Mouse (Mus musculus): Measurements from ENCODE around the gene 4930503B20Rik. TPM values are rescaled to one million over a fixed set of nuclear protein-coding genes. Genes with fewer than 3 reads are reported as not detected.

The 4930503B20Rik gene
- total RNA-seq (2014; fragmentation: Nextera tagmentation): not detected in 2 replicates
- total RNA-seq (2017): 0.05 TPM in 1 of 2 replicates, not detected in the other

DNA sequence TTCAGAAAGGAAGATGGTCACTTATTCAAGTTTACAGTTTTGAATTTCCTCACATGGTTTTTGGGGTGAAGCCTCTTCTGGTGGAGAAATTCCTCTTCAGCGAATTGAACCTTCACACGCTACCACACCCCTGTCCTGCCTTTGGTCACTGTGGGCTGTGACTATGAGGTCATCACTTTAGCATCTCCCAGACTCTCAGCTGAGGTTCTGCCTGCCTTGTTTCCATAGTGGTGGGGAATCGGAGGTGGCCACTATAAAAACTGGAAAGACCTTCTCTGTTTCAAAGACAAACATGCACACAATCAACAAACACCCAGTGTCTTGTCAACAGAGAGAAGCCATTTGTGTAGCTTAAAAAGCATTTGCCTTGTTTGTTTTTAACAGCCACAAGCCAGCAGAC is at the start of gene 4930503B20Rik:
Gene 4930503B20Rik (minus strand): TSS at position 101 of the 400 bp plus-strand sequence.
- ATAC-seq (replicated peaks; ENCODE audit: poor library complexity, severe bottlenecking): no peak

DNA sequence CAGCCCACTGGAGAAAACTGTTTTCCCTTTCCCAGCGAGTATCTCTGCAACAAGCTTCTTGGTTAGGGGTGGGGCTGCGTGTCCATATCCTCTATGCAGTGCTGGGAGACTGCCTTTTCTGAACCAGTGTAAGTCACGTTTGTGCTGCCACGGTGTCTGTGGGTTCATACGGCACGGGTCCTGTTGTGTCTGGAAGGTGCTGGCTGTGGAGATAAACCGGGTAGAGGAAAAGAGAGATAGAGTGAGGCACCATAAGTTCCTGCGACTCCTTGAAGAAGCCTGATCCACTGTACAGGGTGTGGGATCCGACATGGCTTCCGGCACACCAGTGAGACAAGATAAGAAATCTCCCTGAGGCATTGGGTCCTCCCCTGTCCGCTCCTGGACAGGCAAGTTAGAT is 48.9 kb upstream of the 4930503B20Rik start:
- ATAC-seq (replicated peaks; ENCODE audit: poor library complexity, severe bottlenecking): no peak

DNA sequence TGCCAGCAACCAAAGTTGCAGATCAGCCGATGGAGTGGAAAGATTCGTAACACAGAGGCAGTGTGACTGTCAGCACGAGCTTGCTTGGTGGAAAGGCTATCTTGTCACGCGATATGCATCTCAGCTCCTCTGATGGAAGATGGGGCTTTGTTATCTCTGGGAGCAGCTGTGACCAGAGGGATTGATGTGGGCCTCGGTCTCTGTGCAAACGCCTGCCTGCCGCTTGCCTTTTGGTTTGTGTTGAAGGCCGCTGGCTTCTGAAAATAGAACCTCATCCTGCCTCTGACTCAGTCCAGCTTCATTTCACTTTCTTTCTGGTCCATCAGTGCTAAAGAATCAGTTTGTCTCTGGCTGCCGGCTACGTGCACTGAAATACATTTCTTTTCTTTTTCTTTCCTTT is 47.9 kb upstream of the 4930503B20Rik start:
- ATAC-seq (replicated peaks; ENCODE audit: poor library complexity, severe bottlenecking): peak; percentile 18; the same call in 1 of the 2 replicates

DNA sequence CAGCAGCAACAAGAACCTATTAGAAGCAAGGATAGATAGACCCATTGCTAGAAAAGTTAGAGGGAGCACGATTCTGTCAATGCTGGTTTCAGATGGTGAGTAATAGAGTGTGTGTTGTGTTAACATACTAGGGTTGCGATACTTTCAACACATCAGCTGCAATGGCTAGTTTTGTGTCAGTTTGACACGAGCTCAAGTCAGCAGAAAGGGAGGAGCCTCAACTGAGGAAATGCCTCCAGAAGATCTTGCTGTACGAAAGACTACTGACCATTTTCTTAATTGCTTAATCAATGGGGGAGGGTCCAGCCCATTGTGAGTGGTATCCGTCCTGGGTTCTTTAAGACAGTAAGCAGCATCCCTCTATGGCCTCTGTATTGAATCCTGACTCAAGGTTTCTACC is 41.4 kb upstream of the 4930503B20Rik start:
- peak; percentile 75 for ATAC-seq (replicated peaks; ENCODE audit: poor library complexity, severe bottlenecking)

DNA sequence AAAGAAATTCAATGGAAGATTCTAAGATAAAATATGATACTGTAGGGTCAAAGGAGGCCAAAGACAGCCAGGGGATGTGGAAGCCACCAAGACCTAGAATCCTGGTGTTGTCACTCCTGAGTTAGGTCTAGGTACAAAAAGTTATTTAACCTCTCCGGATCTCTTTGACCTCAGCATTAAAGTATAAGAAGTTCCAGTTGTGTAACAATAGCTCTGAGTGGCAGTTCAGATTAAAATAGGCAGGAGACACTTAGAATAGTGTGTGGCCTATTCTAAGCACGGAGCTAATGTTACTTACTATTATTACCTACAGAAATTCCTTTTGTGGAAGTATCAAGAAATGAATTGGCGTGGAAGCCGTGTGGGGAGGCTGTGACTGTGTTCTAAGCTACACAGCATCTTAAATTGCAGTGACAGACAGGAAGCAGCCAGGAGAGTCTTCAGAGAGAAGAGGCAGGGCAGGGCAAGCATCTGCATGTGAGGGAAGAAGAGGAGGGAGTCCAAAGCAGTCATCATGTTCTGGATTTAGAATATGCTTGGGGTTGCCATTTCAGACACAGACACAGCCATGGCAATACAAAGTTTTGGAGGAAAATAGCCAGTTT is 36.1 kb upstream of the 4930503B20Rik start:
- ATAC-seq (replicated peaks; ENCODE audit: poor library complexity, severe bottlenecking): no peak

DNA sequence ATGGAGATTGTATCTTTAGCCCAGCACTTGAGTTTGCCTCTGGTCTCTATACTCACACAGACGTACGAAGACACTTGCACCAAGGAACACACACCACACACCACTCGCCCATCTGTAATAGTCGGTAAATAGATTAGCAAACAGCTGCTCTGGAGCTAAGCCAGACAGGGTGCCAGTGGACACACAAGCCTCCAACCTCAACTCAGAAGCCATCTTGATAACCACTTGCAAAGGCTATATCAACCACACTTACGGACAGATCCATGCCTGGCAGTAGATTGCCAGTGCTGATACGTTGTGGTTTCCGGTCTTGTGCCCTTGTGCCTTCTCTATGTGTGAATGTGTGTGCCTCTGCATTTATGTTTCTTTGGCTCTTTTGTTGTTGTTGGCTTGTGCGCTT is 35.3 kb upstream of the 4930503B20Rik start:
- ATAC-seq (replicated peaks; ENCODE audit: poor library complexity, severe bottlenecking): peak; percentile 57

- peak; percentile 38 for ATAC-seq (replicated peaks; ENCODE audit: poor library complexity, severe bottlenecking)
Measured at GRCm38 (mm10) chr3:146684811-146685675, 33.9 kb upstream of the 4930503B20Rik start, which contains the start of gene Samd13. Gene Samd13, minus strand, starts transcription at chr3:146685592.

DNA sequence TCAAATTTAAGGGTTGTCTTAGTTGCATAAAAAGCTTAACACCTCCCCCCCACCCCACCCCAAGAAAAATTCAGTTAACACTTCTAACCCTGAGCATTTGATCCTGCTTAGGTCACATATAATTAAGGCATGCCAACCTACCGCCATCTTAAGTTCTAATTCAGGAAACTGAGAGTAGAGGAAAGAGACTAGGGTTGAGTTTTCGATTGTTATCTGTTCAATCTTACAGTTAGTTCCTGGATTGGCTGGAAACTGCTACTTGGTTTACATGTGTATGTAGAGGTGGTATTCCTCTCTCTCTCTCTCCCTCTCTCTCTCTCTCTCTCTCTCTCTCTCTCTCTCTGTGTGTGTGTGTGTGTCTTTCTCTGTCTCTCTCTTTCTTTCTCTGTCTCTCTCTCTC is 32.0 kb upstream of the 4930503B20Rik start:
- no peak for ATAC-seq (replicated peaks; ENCODE audit: poor library complexity, severe bottlenecking)

DNA sequence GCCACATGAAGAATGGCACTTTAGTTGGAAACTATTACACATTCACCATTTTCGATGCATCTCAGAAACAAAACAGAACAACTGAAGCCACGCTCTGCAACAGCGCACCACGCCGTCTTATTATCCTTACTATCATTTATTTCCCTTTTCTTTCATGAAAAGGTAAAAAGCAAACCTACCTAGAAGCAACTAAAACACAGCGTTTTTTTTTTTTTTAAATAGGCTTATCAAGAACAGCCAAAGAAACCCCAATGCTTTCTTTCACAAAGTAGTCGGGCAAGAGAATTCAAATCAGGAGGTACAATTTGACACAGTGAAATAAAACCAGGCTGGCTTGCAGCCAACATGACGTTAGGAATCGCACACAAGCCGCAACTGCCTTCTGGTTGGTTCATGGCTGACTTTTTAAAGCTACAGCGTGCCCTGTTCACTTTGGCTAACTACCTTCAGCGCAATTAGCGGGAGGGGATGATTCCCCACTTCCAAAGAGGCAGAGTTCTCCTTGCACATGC is 31.1 kb upstream of the 4930503B20Rik start:
- no peak; the same call in 1 of the 2 replicates for ATAC-seq (replicated peaks; ENCODE audit: poor library complexity, severe bottlenecking)

DNA sequence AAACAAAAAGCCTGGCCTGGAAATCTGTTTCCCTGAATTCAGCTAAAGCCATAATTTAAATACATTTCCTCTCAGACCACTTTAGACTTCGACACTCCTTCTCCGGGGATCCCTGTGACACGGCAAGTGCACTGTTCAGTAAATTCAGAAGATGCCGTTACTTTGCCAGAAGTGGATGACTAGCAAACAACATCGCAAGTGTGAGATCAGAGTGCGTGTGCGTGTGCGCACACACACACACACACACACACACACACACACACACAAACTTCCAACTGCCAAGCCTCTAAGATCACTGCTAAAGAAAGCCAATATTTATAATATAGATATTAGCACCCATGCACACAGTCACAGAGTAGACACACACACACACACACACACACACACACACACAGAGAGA is 30.6 kb upstream of the 4930503B20Rik start:
- ATAC-seq (replicated peaks; ENCODE audit: poor library complexity, severe bottlenecking): no peak

DNA sequence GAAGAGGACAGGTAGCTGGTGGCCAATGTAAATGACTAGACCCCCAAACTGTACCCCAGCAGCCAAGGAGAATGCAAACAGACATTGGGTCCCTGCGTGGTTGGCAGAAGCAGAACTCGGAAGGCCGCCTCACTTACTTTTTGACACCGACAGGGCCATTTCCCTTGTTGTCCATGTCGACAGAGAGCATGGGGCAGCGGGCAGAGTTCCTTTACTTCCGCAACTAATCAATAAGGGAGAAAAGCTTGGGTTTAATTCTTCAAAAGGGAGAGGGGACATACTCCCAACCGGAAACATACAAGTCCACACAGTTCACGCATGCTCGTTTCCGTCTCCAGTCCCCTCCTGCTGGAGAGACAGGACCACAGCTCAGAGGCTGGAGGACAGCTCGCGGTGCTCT is 29.5 kb upstream of the 4930503B20Rik start:
- no peak for ATAC-seq (replicated peaks; ENCODE audit: poor library complexity, severe bottlenecking)

GRCm38 (mm10) chr3:146679646-146680045 is 28.5 kb upstream of the 4930503B20Rik start:
- ATAC-seq (replicated peaks; ENCODE audit: poor library complexity, severe bottlenecking): no peak

DNA sequence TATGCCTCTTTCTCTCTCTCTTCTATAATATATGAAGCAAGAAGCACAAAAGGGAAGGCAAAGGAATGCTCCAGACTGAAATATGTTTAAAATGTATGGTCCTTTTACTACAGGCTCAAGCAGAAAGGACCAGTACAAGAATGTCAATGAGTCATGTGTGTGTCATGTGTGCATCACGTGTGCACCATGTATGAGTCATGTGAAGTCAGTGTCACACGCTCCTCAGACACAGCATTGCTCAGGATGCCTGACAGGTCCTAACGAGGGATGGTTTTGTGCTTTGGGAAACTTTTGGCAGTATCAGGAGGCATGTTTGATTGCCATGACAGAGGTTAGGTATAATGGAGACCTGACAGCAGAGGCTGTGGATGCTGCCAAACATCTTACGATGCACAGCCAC is 25.1 kb upstream of the 4930503B20Rik start:
- no peak for ATAC-seq (replicated peaks; ENCODE audit: poor library complexity, severe bottlenecking)

DNA sequence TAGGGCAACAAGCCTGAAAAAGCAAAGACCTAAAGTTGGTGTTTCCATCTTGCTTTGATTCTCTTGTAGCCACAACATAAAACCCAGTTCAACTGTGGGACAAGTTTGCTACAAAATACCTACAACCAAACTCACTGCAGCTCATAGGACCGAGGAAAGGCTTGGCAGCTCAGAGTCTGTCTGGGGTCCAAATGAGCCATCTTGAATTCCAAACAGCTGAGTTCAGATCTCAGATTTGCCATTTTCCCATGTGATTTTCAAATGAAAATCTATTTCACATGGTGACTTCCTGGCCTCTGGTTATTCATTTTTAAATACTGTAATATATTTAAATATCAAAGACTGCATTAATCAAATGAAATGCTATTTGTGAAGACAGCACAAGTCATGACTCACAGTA is 24.0 kb upstream of the 4930503B20Rik start:
- ATAC-seq (replicated peaks; ENCODE audit: poor library complexity, severe bottlenecking): no peak

GRCm38 (mm10) chr3:146671121-146671520 is 20.0 kb upstream of the 4930503B20Rik start:
- ATAC-seq (replicated peaks; ENCODE audit: poor library complexity, severe bottlenecking): no peak

DNA sequence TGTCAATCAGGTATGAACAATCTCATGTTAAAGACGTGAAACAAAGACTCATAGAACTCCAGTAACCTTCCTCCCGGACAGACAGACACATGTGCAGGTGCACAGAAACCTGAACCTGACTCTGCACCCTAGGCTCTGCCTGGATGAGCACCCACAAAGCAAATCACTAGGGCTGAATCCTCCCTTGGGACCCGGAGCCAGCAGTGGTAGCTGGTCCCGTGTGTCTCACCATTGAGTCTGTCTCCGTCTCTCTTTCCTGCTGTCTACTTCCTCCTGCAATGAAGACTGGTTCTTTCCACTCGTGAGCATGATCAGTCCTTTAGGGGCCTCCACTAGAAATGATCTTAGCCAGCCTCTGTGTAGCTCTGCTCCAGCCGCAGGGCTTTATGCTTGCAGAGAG is 10.8 kb upstream of the 4930503B20Rik start:
- no peak for ATAC-seq (replicated peaks; ENCODE audit: poor library complexity, severe bottlenecking)

- no peak for ATAC-seq (replicated peaks; ENCODE audit: poor library complexity, severe bottlenecking)
Measured at GRCm38 (mm10) chr3:146661001-146661400, 9.9 kb upstream of the 4930503B20Rik start.

DNA sequence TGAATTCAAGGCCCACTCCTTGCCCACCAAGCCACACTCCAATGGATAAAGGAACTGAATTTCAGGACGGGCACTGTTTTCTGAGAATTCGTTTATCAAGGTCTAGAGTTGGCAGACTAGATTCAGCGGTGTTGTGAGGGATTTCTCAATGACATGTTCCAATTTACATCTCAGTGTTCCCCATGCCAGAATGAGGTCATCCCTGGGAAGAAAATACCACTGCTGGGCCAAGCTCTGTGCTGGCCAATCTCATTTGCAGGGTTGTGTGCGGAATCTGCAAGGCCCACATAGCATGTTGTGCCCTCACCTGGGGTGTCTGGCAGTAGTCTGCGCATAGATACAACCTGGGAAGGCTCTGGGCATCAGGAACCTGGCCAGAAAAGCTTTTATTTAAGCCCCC is 8.2 kb upstream of the 4930503B20Rik start:
- ATAC-seq (replicated peaks; ENCODE audit: poor library complexity, severe bottlenecking): no peak

GRCm38 (mm10) chr3:146658061-146658639 is 7.0 kb upstream of the 4930503B20Rik start:
- peak; percentile 58 for ATAC-seq (replicated peaks; ENCODE audit: poor library complexity, severe bottlenecking)

GRCm38 (mm10) chr3:146657433-146657832 is 6.3 kb upstream of the 4930503B20Rik start:
- ATAC-seq (replicated peaks; ENCODE audit: poor library complexity, severe bottlenecking): peak; percentile 78

DNA sequence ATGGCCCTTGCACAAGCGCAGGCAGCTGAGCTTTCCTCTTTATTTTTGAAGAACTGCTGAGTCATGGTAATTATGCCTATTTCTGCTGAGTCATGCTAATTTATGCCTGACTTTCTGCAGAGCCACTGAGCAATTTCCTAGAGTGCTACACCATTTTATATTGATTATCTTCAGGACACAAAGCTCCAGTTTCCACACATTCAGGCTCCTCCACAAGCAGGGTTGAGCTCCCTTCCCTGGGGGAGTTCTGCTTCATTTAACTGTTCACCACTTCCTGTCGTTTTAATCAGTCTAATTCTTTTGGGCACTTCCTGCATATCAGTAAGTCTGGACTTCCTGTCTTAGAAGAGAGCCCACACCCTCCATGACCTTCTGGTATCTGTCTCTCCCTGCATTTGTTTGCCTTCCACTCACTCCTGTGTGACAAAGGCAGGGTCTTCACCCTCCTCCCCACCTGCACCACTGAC is 4.0 kb upstream of the 4930503B20Rik start:
- peak; percentile 36 for ATAC-seq (replicated peaks; ENCODE audit: poor library complexity, severe bottlenecking)
